Mouse (Mus musculus) adrenal gland, adult (tissue): ENCODE measurements around the gene Pou3f1.

Experiments
- DNase-seq, 2 experiments: peaks; one replicate each; pipeline ENCODE4 v3.0.0; 2022 to 2023; ENCODE audit warnings: low spot score in 1 of 2; ENCODE audit not compliant: inconsistent age in 2 of 2

The Pou3f1 gene

GRCm38 (mm10) chr4:124656854-124657650 is 445 bp downstream of the Pou3f1 start:
- peak; percentile 77 to 90 for DNase-seq

- peak in 1 of 2 experiments; percentile 18 for DNase-seq
Observed at GRCm38 (mm10) chr4:124657781-124658180, 1.2 kb downstream of the Pou3f1 start.

- peak in 1 of 2 experiments; percentile 40 for DNase-seq
Observed at GRCm38 (mm10) chr4:124658412-124658851, 1.8 kb downstream of the Pou3f1 start.

- DNase-seq: peak in 1 of 2 experiments; percentile 55
Observed at GRCm38 (mm10) chr4:124659251-124660217, 2.9 kb downstream of the Pou3f1 start.

GRCm38 (mm10) chr4:124660603-124661002 is 4.0 kb downstream of the Pou3f1 start:
- no peak for DNase-seq

- peak in 1 of 2 experiments; percentile 65 for DNase-seq
Observed at GRCm38 (mm10) chr4:124663034-124663433, 6.4 kb downstream of the Pou3f1 start.

GRCm38 (mm10) chr4:124664185-124664584 is 7.6 kb downstream of the Pou3f1 start:
- no peak for DNase-seq

GRCm38 (mm10) chr4:124664604-124665003 is 8.0 kb downstream of the Pou3f1 start:
- DNase-seq: peak in 1 of 2 experiments; percentile 55

GRCm38 (mm10) chr4:124667476-124668033 is 10.9 kb downstream of the Pou3f1 start:
- no peak for DNase-seq

GRCm38 (mm10) chr4:124668078-124668477 is 11.5 kb downstream of the Pou3f1 start:
- no peak for DNase-seq

GRCm38 (mm10) chr4:124670232-124670631 is 13.6 kb downstream of the Pou3f1 start:
- no peak for DNase-seq

GRCm38 (mm10) chr4:124671583-124671982 is 15.0 kb downstream of the Pou3f1 start:
- DNase-seq: no peak

GRCm38 (mm10) chr4:124672347-124673320 is 16.0 kb downstream of the Pou3f1 start:
- no peak for DNase-seq

- no peak for DNase-seq
Observed at GRCm38 (mm10) chr4:124674334-124675032, 17.9 kb downstream of the Pou3f1 start.

- peak in 1 of 2 experiments; percentile 77 for DNase-seq
Observed at GRCm38 (mm10) chr4:124675037-124675436, 18.4 kb downstream of the Pou3f1 start.

- DNase-seq: no peak
Observed at GRCm38 (mm10) chr4:124675958-124676357, 19.4 kb downstream of the Pou3f1 start.

GRCm38 (mm10) chr4:124682270-124682669 is 25.7 kb downstream of the Pou3f1 start:
- peak in 1 of 2 experiments; percentile 61 for DNase-seq

- DNase-seq: no peak
Observed at GRCm38 (mm10) chr4:124683474-124683873, 26.9 kb downstream of the Pou3f1 start.

GRCm38 (mm10) chr4:124685004-124685403 is 28.4 kb downstream of the Pou3f1 start:
- no peak for DNase-seq
